Mouse (Mus musculus): ENCODE measurements around the gene Ociad2. TPM values are rescaled to one million over a fixed set of nuclear protein-coding genes. Genes with fewer than 3 reads are reported as not detected.

Gene Ociad2
- under 1 TPM; 0.36 to 0.86 TPM for polyA plus RNA-seq (2017; shearing (Covaris generic))

GRCm38 (mm10) chr5:73340723-73341235 is at the start of gene Ociad2:
Gene Ociad2 (minus strand): TSS chr5:73341028.

GRCm38 (mm10) chr5:73292502-73293457 is 48.0 kb downstream of the Ociad2 start, which contains the start of gene Ociad1:
Gene Ociad1 (plus strand): TSS chr5:73292784.

Other genes with a start within 250 kb of the Ociad2 start
- gene Fryl, start 84.4 kb downstream of the Ociad2 start, polyA plus RNA-seq (2017; shearing (Covaris generic)), result 10 to 100 TPM; 56.9 to 96.0 TPM
- gene Ociad1, start 48.2 kb downstream of the Ociad2 start, polyA plus RNA-seq (2017; shearing (Covaris generic)), result 100 to 1,000 TPM; 314 to 328 TPM
- under 1 TPM in 1 of 2 experiments, not detected in 1; 0.12 TPM for gene Cwh43, start 65.0 kb upstream of the Ociad2 start, polyA plus RNA-seq (2017; shearing (Covaris generic))
- 10 to 100 TPM; 11.9 to 20.5 TPM for gene Dcun1d4, start 140.0 kb upstream of the Ociad2 start, polyA plus RNA-seq (2017; shearing (Covaris generic))